Mouse (Mus musculus): ENCODE measurements around the gene Mmp14. TPM values are rescaled to one million over a fixed set of nuclear protein-coding genes. Genes with fewer than 3 reads are reported as not detected.

The Mmp14 gene
- polyA plus RNA-seq, 1 experiment: 119 TPM

DNA sequence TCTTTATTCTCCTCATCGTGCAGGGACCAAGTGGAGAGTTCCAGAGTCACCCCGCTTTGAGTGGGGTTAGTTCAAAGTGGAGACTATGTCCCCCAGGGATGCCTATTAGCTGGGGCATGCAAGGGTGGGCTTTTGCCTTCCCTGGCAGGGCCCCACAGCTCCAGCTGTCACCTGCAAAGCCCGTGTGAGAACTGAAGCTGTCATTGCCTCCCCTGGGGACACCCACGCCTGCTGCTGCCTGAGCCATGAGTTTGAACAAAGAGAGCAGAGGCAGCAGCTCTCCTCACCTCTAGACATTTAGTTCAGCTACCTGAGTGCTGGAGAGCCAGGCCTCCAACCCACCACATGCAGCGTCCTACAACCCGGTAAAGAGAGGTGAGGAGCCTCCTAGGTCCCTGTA is 49.3 kb downstream of the Mmp14 start:
- WGBS: 82% methylated on average over 6 of the region's 6 CpGs
- Histone ChIP-seq H3K4me3 (replicated peaks; ENCODE audit: extremely low read depth, low read depth, low read length) (no peak overlapping the region), H3K4me1 (ENCODE audit: control insufficient read depth, insufficient read depth, low read length) (0 out of 2 replicates have a peak, but pooled peaks cover 3% of the 10 kb centered on the region)
- TF ChIP-seq CTCF (IDR thresholded peaks at IDR 0.05; ENCODE audit: insufficient read depth, low read length): no peak
- TF ChIP-seq POLR2A (IDR thresholded peaks at IDR 0.05; ENCODE audit: borderline replicate concordance, extremely low read depth, low read depth, low read length): no peak
- no peak for DNase-seq

- H3K4me3 ChIP-seq (replicated peaks; ENCODE audit: extremely low read depth, low read depth, low read length): no peak overlapping the region
- DNase-seq: no peak
- WGBS: 64% methylated on average over 8 of the region's 8 CpGs
- TF ChIP-seq CTCF (IDR thresholded peaks at IDR 0.05; ENCODE audit: insufficient read depth, low read length) (no peak), POLR2A (IDR thresholded peaks at IDR 0.05; ENCODE audit: borderline replicate concordance, extremely low read depth, low read depth, low read length) (no peak)
- H3K4me1 ChIP-seq (ENCODE audit: control insufficient read depth, insufficient read depth, low read length): 0 out of 2 replicates have a peak, but pooled peaks cover 2% of the 10 kb centered on the region
Observed at GRCm38 (mm10) chr14:54481402-54481801, 50.0 kb downstream of the Mmp14 start.

DNA sequence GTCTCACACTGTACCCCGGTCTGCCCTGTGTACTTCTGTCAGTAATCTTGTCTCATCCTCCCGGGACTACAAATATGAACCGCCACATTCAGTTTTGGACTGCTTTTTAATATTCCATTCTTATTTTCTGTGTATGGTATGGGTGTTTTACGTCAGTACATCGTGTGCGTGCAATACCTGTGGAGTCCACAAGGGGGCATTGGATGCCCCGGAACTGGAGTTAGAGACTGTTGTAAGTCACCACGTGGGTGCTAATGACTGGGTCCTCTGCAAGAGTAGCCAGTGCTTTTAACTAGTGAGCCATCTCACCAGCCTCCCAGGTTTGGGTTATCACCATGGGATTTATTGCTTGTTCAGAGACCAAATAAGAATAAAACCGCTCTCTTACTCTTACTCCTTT is 51.1 kb downstream of the Mmp14 start:
- TF ChIP-seq POLR2A (IDR thresholded peaks at IDR 0.05; ENCODE audit: borderline replicate concordance, extremely low read depth, low read depth, low read length) (no peak), CTCF (IDR thresholded peaks at IDR 0.05; ENCODE audit: insufficient read depth, low read length) (peak; percentile 67)
- no peak for DNase-seq
- 45% methylated on average over 9 of the region's 9 CpGs for WGBS
- Histone ChIP-seq H3K4me3 (replicated peaks; ENCODE audit: extremely low read depth, low read depth, low read length) (no peak overlapping the region), H3K4me1 (ENCODE audit: control insufficient read depth, insufficient read depth, low read length) (no peaks in the 10 kb centered on the region)

- no peak for DNase-seq
- no peaks in the 10 kb centered on the region for H3K4me1 ChIP-seq (ENCODE audit: control insufficient read depth, insufficient read depth, low read length)
- no peak overlapping the region for H3K4me3 ChIP-seq (replicated peaks; ENCODE audit: extremely low read depth, low read depth, low read length)
- WGBS: 92% methylated on average over 7 of the region's 7 CpGs
- TF ChIP-seq CTCF (IDR thresholded peaks at IDR 0.05; ENCODE audit: insufficient read depth, low read length) (no peak), POLR2A (IDR thresholded peaks at IDR 0.05; ENCODE audit: borderline replicate concordance, extremely low read depth, low read depth, low read length) (no peak)
Observed at GRCm38 (mm10) chr14:54485899-54486298, 54.5 kb downstream of the Mmp14 start.

- Histone ChIP-seq H3K4me3 (replicated peaks; ENCODE audit: extremely low read depth, low read depth, low read length) (no peak overlapping the region), H3K4me1 (ENCODE audit: control insufficient read depth, insufficient read depth, low read length) (no peaks in the 10 kb centered on the region)
- WGBS: 64% methylated on average over 2 of the region's 2 CpGs
- DNase-seq: no peak
- no peak for TF ChIP-seq CTCF (IDR thresholded peaks at IDR 0.05; ENCODE audit: insufficient read depth, low read length)
Observed at GRCm38 (mm10) chr14:54487732-54488131, 56.3 kb downstream of the Mmp14 start.

DNA sequence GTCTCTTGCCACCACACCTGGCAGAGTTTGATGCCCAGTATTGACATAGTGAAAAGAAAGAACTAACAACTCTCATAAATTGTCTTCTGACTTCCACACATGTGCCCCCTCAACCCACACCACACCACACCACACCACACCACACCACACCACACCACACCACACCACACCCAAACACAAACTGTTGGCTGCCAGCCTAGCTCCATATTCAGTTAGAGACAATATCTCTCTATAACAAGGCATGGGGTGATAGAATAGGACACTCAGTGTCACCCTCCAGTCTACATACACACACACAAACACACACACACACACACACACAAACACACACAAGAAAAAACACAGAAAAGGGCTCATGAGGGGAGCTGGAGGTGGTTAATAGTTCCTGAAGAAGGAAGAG is 56.9 kb downstream of the Mmp14 start:
- no peak overlapping the region for H3K4me3 ChIP-seq (replicated peaks; ENCODE audit: extremely low read depth, low read depth, low read length)
- TF ChIP-seq CTCF (IDR thresholded peaks at IDR 0.05; ENCODE audit: insufficient read depth, low read length) (no peak), POLR2A (IDR thresholded peaks at IDR 0.05; ENCODE audit: borderline replicate concordance, extremely low read depth, low read depth, low read length) (no peak)
- H3K4me1 ChIP-seq (ENCODE audit: control insufficient read depth, insufficient read depth, low read length): no peaks in the 10 kb centered on the region
- no peak for DNase-seq

GRCm38 (mm10) chr14:54492345-54493131 is 61.1 kb downstream of the Mmp14 start:
- no peaks in the 10 kb centered on the region for H3K4me1 ChIP-seq (ENCODE audit: control insufficient read depth, insufficient read depth, low read length)
- no peak overlapping the region for H3K4me3 ChIP-seq (replicated peaks; ENCODE audit: extremely low read depth, low read depth, low read length)
- TF ChIP-seq POLR2A (IDR thresholded peaks at IDR 0.05; ENCODE audit: borderline replicate concordance, extremely low read depth, low read depth, low read length) (no peak), CTCF (IDR thresholded peaks at IDR 0.05; ENCODE audit: insufficient read depth, low read length) (no peak)
- 64% methylated on average over 18 of the region's 18 CpGs for WGBS
- DNase-seq: no peak

GRCm38 (mm10) chr14:54493236-54493635 is 61.8 kb downstream of the Mmp14 start:
- Histone ChIP-seq H3K4me3 (replicated peaks; ENCODE audit: extremely low read depth, low read depth, low read length) (no peak overlapping the region), H3K4me1 (ENCODE audit: control insufficient read depth, insufficient read depth, low read length) (no peaks in the 10 kb centered on the region)
- 81% methylated on average over 5 of the region's 5 CpGs for WGBS
- no peak for TF ChIP-seq POLR2A (IDR thresholded peaks at IDR 0.05; ENCODE audit: borderline replicate concordance, extremely low read depth, low read depth, low read length)
- TF ChIP-seq CTCF (IDR thresholded peaks at IDR 0.05; ENCODE audit: insufficient read depth, low read length): no peak
- DNase-seq: no peak

- TF ChIP-seq CTCF (IDR thresholded peaks at IDR 0.05; ENCODE audit: insufficient read depth, low read length): peak; percentile 93
- no peak for TF ChIP-seq POLR2A (IDR thresholded peaks at IDR 0.05; ENCODE audit: borderline replicate concordance, extremely low read depth, low read depth, low read length)
- WGBS: under 1% methylated on average over 3 of the region's 3 CpGs
- no peaks in the 10 kb centered on the region for H3K4me1 ChIP-seq (ENCODE audit: control insufficient read depth, insufficient read depth, low read length)
- peak; percentile 64 for DNase-seq
- no peak overlapping the region for H3K4me3 ChIP-seq (replicated peaks; ENCODE audit: extremely low read depth, low read depth, low read length)
Observed at GRCm38 (mm10) chr14:54494234-54494633, 62.8 kb downstream of the Mmp14 start.

Other genes starting within 250 kb of the Mmp14 start
- 516 and 573 TPM in 2 replicates for gene Dad1, start 177.5 kb upstream of the Mmp14 start, polyA plus RNA-seq (2012; rRNA removed)
- 53.5 and 70.4 TPM in 2 replicates for gene Abhd4, start 177.4 kb upstream of the Mmp14 start, polyA plus RNA-seq (2012; rRNA removed)
- gene Olfr49, start 146.7 kb upstream of the Mmp14 start, polyA plus RNA-seq (2012; rRNA removed): not detected in 2 replicates
- 95.3 and 98.1 TPM in 2 replicates for gene Oxa1l, start 70.8 kb upstream of the Mmp14 start, polyA plus RNA-seq (2012; rRNA removed)
- 23.1 and 29.2 TPM in 2 replicates for gene Slc7a7, start 13.8 kb upstream of the Mmp14 start, polyA plus RNA-seq (2012; rRNA removed)
- gene Mrpl52, start 4.7 kb upstream of the Mmp14 start, polyA plus RNA-seq (2012; rRNA removed): 185 and 290 TPM in 2 replicates
- gene Lrp10, start 32.5 kb downstream of the Mmp14 start, polyA plus RNA-seq (2012; rRNA removed): 184 and 199 TPM in 2 replicates
- 3.0 TPM in 2 replicates for gene Rem2, start 44.5 kb downstream of the Mmp14 start, polyA plus RNA-seq (2012; rRNA removed)
- gene Prmt5, start 85.9 kb downstream of the Mmp14 start, polyA plus RNA-seq (2012; rRNA removed): 15.1 and 20.2 TPM in 2 replicates
- gene Haus4, start 123.0 kb downstream of the Mmp14 start, polyA plus RNA-seq (2012; rRNA removed): 7.4 and 7.9 TPM in 2 replicates
- gene Ajuba, start 145.9 kb downstream of the Mmp14 start, polyA plus RNA-seq (2012; rRNA removed): 36.4 and 49.6 TPM in 2 replicates
- 6.5 and 7.3 TPM in 2 replicates for gene 4931414P19Rik, start 174.4 kb downstream of the Mmp14 start, polyA plus RNA-seq (2012; rRNA removed)
- 129 and 146 TPM in 2 replicates for gene Psmb5, start 186.4 kb downstream of the Mmp14 start, polyA plus RNA-seq (2012; rRNA removed)
- gene Psmb11, start 189.8 kb downstream of the Mmp14 start, polyA plus RNA-seq (2012; rRNA removed): not detected in 2 replicates
- gene Gm17606, start 209.3 kb downstream of the Mmp14 start, polyA plus RNA-seq (2012; rRNA removed): not detected in 2 replicates
- 2.8 and 2.9 TPM in 2 replicates for gene Cdh24, start 209.8 kb downstream of the Mmp14 start, polyA plus RNA-seq (2012; rRNA removed)

Data from lung, adult 2 months (tissue).